Mouse (Mus musculus) C2C12 (cell line): ENCODE measurements around the gene Zbed5.

Experiments used
- CTCF ChIP-seq: IDR thresholded peaks from one replicate; pipeline ENCODE4 v1.5.1; 2011; ENCODE audit not compliant: control insufficient read depth, insufficient read depth, insufficient read length
- MAX ChIP-seq: IDR thresholded peaks from one replicate; pipeline ENCODE4 v1.6.1; 2011; ENCODE audit warnings: mild to moderate bottlenecking, control low read depth
- USF1 ChIP-seq: IDR thresholded peaks from one replicate; pipeline ENCODE4 v1.6.1; 2011; ENCODE audit warnings: low read depth, mild to moderate bottlenecking, control low read depth, moderate library complexity

GRCm38 (mm10) chr5:129871238-129871637 lies 24.3 kb upstream of the Zbed5 start:
- TF ChIP-seq CTCF: no peak
- no peak for TF ChIP-seq USF1
- no peak for TF ChIP-seq MAX
